Mouse (Mus musculus) hindbrain, embryonic 10.5 days (tissue): ENCODE data around the gene Slc36a2. TPM values are rescaled to one million over a fixed set of nuclear protein-coding genes. Genes with fewer than 3 reads are reported as not detected.

ENCODE experiments used
- DNase-seq: peaks from one replicate; pipeline ENCODE4 v3.0.0-alpha.2; 2017; ENCODE audit warnings: low spot score
- H3K27ac ChIP-seq: fragments of 300-500 bp; sonication (generic); 2 replicates; pipeline ENCODE4 v1.5.1; 2016; ENCODE audit warnings: mild to moderate bottlenecking, moderate library complexity
- H3K27me3 ChIP-seq: fragments of 300-500 bp; sonication (generic); 2 replicates; pipeline ENCODE4 v1.6.1; 2016; ENCODE audit warnings: mild to moderate bottlenecking; ENCODE audit not compliant: poor library complexity, insufficient read depth, severe bottlenecking
- H3K36me3 ChIP-seq: fragments of 300-500 bp; sonication (generic); 2 replicates; pipeline ENCODE4 v1.6.1; 2016; ENCODE audit warnings: mild to moderate bottlenecking, moderate library complexity
- H3K4me1 ChIP-seq: fragments of 300-500 bp; sonication (generic); replicated peaks from 2 replicates; pipeline ENCODE4 v1.6.1; 2016; ENCODE audit warnings: mild to moderate bottlenecking
- H3K4me3 ChIP-seq: fragments of 300-500 bp; sonication (generic); 2 replicates; pipeline ENCODE4 v1.5.1; 2016; ENCODE audit warnings: mild to moderate bottlenecking, moderate library complexity
- H3K9me3 ChIP-seq: fragments of 300-500 bp; sonication (generic); 2 replicates; pipeline ENCODE4 v1.6.1; 2016; ENCODE audit warnings: mild to moderate bottlenecking, moderate library complexity
- WGBS: fragments of 180-500 bp; shearing (Covaris S2); methylation state at CpG from one replicate; pipeline ENCODE4 v1.1.7; 2016; 5-methylcytosine and 5-hydroxymethylcytosine counted together
- polyA plus RNA-seq: library from polyadenylated mRNA; unstranded; fragments of >200 nt; fragmentation: Nextera tagmentation; extraction: Ambion mirVana; gene quantifications from 2 replicates; pipeline ENCODE4 v1.2.1, GENCODE M21; 2016

The Slc36a2 gene
- polyA plus RNA-seq, 1 experiment from 2014 or later, result 1.0 TPM

- 85% methylated on average over 5 of the region's 5 CpGs for WGBS
- no peaks in the 10 kb centered on the region for H3K9me3 ChIP-seq
- no peak for DNase-seq
- no peak overlapping the region for H3K27ac ChIP-seq
- no peak overlapping the region for H3K4me3 ChIP-seq
- H3K4me1 ChIP-seq, result peaks cover 9% of the 10 kb centered on the region; the same call in 1 of the 2 replicates
- no peaks in the 10 kb centered on the region for H3K36me3 ChIP-seq
- H3K27me3 ChIP-seq, result no peaks in the 10 kb centered on the region
Measured at GRCm38 (mm10) chr11:55144011-55144410, 40.9 kb downstream of the Slc36a2 start.

GRCm38 (mm10) chr11:55141502-55141901 lies 43.4 kb downstream of the Slc36a2 start:
- Histone ChIP-seq H3K27me3 (no peaks in the 10 kb centered on the region), H3K36me3 (no peaks in the 10 kb centered on the region), H3K9me3 (no peaks in the 10 kb centered on the region), H3K27ac (no peak overlapping the region), H3K4me1 (peaks cover 14% of the 10 kb centered on the region; the same call in 1 of the 2 replicates), H3K4me3 (no peak overlapping the region)
- 91% methylated on average over 4 of the region's 4 CpGs for WGBS
- no peak for DNase-seq

GRCm38 (mm10) chr11:55137646-55138045 lies 47.2 kb downstream of the Slc36a2 start:
- Histone ChIP-seq H3K4me3 (no peak overlapping the region), H3K4me1 (peaks cover 14% of the 10 kb centered on the region; the same call in 1 of the 2 replicates), H3K27ac (no peak overlapping the region), H3K27me3 (no peaks in the 10 kb centered on the region), H3K36me3 (no peaks in the 10 kb centered on the region), H3K9me3 (no peaks in the 10 kb centered on the region)
- no peak for DNase-seq

GRCm38 (mm10) chr11:55136770-55137547 lies 47.9 kb downstream of the Slc36a2 start:
- peaks cover 14% of the 10 kb centered on the region; the same call in 1 of the 2 replicates for H3K4me1 ChIP-seq
- no peak for DNase-seq
- no peak overlapping the region for H3K27ac ChIP-seq
- H3K36me3 ChIP-seq, result no peaks in the 10 kb centered on the region
- 83% methylated on average over 15 of the region's 15 CpGs for WGBS
- H3K27me3 ChIP-seq, result no peaks in the 10 kb centered on the region
- H3K9me3 ChIP-seq, result no peaks in the 10 kb centered on the region
- H3K4me3 ChIP-seq, result no peak overlapping the region

- Histone ChIP-seq H3K4me3 (no peak overlapping the region), H3K27ac (no peak overlapping the region), H3K4me1 (peaks cover 10% of the 10 kb centered on the region; the same call in 1 of the 2 replicates), H3K27me3 (no peaks in the 10 kb centered on the region), H3K9me3 (no peaks in the 10 kb centered on the region), H3K36me3 (no peaks in the 10 kb centered on the region)
- no peak for DNase-seq
- WGBS, result 88% methylated on average over 5 of the region's 5 CpGs
Measured at GRCm38 (mm10) chr11:55134871-55135270, 50.0 kb downstream of the Slc36a2 start.

- no peak overlapping the region for H3K4me3 ChIP-seq
- DNase-seq, result no peak
- H3K27ac ChIP-seq, result no peak overlapping the region
- H3K9me3 ChIP-seq, result no peaks in the 10 kb centered on the region
- H3K27me3 ChIP-seq, result no peaks in the 10 kb centered on the region
- peaks cover 6% of the 10 kb centered on the region; the same call in 1 of the 2 replicates for H3K4me1 ChIP-seq
- 94% methylated on average over 1 of the region's 1 CpGs for WGBS
- H3K36me3 ChIP-seq, result no peaks in the 10 kb centered on the region
Measured at GRCm38 (mm10) chr11:55134407-55134806, 50.5 kb downstream of the Slc36a2 start.

GRCm38 (mm10) chr11:55133204-55133603 lies 51.7 kb downstream of the Slc36a2 start:
- Histone ChIP-seq H3K27me3 (no peaks in the 10 kb centered on the region), H3K9me3 (no peaks in the 10 kb centered on the region), H3K4me3 (no peak overlapping the region), H3K27ac (no peak overlapping the region), H3K36me3 (no peaks in the 10 kb centered on the region), H3K4me1 (0 out of 2 replicates have a peak, but pooled peaks cover 1% of the 10 kb centered on the region)
- DNase-seq, result no peak
- 95% methylated on average over 1 of the region's 1 CpGs for WGBS

- DNase-seq, result no peak
- WGBS, result 80% methylated on average over 1 of the region's 1 CpGs
Measured at GRCm38 (mm10) chr11:55131946-55132345, 52.9 kb downstream of the Slc36a2 start.

GRCm38 (mm10) chr11:55131077-55131742 lies 53.7 kb downstream of the Slc36a2 start:
- H3K4me3 ChIP-seq, result no peak overlapping the region
- no peak for DNase-seq
- H3K9me3 ChIP-seq, result no peaks in the 10 kb centered on the region
- WGBS, result 87% methylated on average over 11 of the region's 11 CpGs
- no peaks in the 10 kb centered on the region for H3K27me3 ChIP-seq
- no peaks in the 10 kb centered on the region for H3K36me3 ChIP-seq
- no peaks in the 10 kb centered on the region for H3K4me1 ChIP-seq
- no peak overlapping the region for H3K27ac ChIP-seq

More at GRCm38 (mm10) chr11:55131946-55132345, 52.9 kb downstream of the Slc36a2 start:
- H3K27ac ChIP-seq, result no peak overlapping the region
- no peaks in the 10 kb centered on the region for H3K36me3 ChIP-seq
- no peaks in the 10 kb centered on the region for H3K4me1 ChIP-seq
- H3K27me3 ChIP-seq, result no peaks in the 10 kb centered on the region
- no peak overlapping the region for H3K4me3 ChIP-seq
- no peaks in the 10 kb centered on the region for H3K9me3 ChIP-seq

GRCm38 (mm10) chr11:55128411-55128810 lies 56.5 kb downstream of the Slc36a2 start:
- WGBS, result 88% methylated on average over 3 of the region's 3 CpGs
- no peaks in the 10 kb centered on the region for H3K4me1 ChIP-seq
- no peak for DNase-seq
- no peaks in the 10 kb centered on the region for H3K36me3 ChIP-seq
- no peak overlapping the region for H3K4me3 ChIP-seq
- no peaks in the 10 kb centered on the region for H3K27me3 ChIP-seq
- H3K9me3 ChIP-seq, result no peaks in the 10 kb centered on the region
- H3K27ac ChIP-seq, result no peak overlapping the region

GRCm38 (mm10) chr11:55127937-55128336 lies 56.9 kb downstream of the Slc36a2 start:
- H3K27ac ChIP-seq, result no peak overlapping the region
- no peaks in the 10 kb centered on the region for H3K27me3 ChIP-seq
- H3K4me1 ChIP-seq, result no peaks in the 10 kb centered on the region
- H3K9me3 ChIP-seq, result no peaks in the 10 kb centered on the region
- DNase-seq, result no peak
- H3K4me3 ChIP-seq, result no peak overlapping the region
- WGBS, result 86% methylated on average over 6 of the region's 6 CpGs
- no peaks in the 10 kb centered on the region for H3K36me3 ChIP-seq

- no peak for DNase-seq
- WGBS, result 85% methylated on average over 3 of the region's 3 CpGs
- H3K27me3 ChIP-seq, result no peaks in the 10 kb centered on the region
- H3K27ac ChIP-seq, result no peak overlapping the region
- H3K4me3 ChIP-seq, result no peak overlapping the region
- no peaks in the 10 kb centered on the region for H3K36me3 ChIP-seq
- H3K4me1 ChIP-seq, result no peaks in the 10 kb centered on the region
- no peaks in the 10 kb centered on the region for H3K9me3 ChIP-seq
Measured at GRCm38 (mm10) chr11:55126663-55127062, 58.2 kb downstream of the Slc36a2 start.

- Histone ChIP-seq H3K4me3 (no peak overlapping the region), H3K27ac (no peak overlapping the region), H3K9me3 (no peaks in the 10 kb centered on the region), H3K36me3 (no peaks in the 10 kb centered on the region), H3K4me1 (no peaks in the 10 kb centered on the region), H3K27me3 (no peaks in the 10 kb centered on the region)
- 91% methylated on average over 1 of the region's 1 CpGs for WGBS
- DNase-seq, result no peak
Measured at GRCm38 (mm10) chr11:55121430-55121829, 63.4 kb downstream of the Slc36a2 start.
